Mouse (Mus musculus) brown adipose tissue, adult 24 weeks (tissue): ENCODE measurements around the gene Gpr155. TPM values are rescaled to one million over a fixed set of nuclear protein-coding genes. Genes with fewer than 3 reads are reported as not detected.

ENCODE experiments used
- H3K27ac ChIP-seq: fragments of 200-500 bp; replicated peaks from 2 replicates; pipeline ENCODE4 v1.5.1; 2012; ENCODE audit warnings: low read depth, mild to moderate bottlenecking, low read length
- H3K4me1 ChIP-seq: fragments of 200-500 bp; 2 replicates; pipeline ENCODE4 v1.6.1; 2012; ENCODE audit warnings: low read length, mixed read lengths; ENCODE audit not compliant: control insufficient read depth, insufficient read depth, insufficient read length
- H3K4me3 ChIP-seq: fragments of 200-500 bp; 2 replicates; pipeline ENCODE4 v1.5.1; 2012; ENCODE audit warnings: low read depth, mild to moderate bottlenecking, low read length, moderate library complexity; ENCODE audit not compliant: insufficient read depth
- polyA plus RNA-seq: library from polyadenylated mRNA; stranded (reverse); fragments of >200 nt; gene quantifications from 2 replicates; pipeline ENCODE4 v1.2.4, GENCODE M21; 2012; ENCODE audit not compliant: missing spikeins, insufficient read depth, insufficient read length

Gpr155 gene
- polyA plus RNA-seq, 1 experiment = 3.8 TPM

DNA sequence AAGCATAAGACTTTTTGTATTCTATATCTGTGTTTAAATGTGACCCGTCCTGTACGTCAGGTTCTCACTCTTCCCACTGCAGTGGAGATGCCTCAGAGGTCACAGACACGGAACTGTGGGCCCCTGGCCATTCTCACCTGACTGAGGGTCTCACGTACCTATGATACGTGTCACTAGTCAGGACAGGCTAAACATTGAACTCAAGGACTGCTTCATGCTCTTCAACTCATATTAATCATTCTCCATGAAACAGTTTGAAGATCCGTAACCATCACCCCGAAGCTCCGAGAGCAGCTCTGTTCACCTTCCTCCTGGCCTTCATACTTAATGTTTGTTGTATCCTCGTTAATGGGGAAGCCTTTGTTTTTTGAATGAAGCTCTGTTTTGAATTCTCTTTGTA is 68.9 kb downstream of the Gpr155 start:
- H3K4me3 ChIP-seq = no peak overlapping the region
- H3K4me1 ChIP-seq = no peaks in the 10 kb centered on the region
- H3K27ac ChIP-seq = no peak overlapping the region

DNA sequence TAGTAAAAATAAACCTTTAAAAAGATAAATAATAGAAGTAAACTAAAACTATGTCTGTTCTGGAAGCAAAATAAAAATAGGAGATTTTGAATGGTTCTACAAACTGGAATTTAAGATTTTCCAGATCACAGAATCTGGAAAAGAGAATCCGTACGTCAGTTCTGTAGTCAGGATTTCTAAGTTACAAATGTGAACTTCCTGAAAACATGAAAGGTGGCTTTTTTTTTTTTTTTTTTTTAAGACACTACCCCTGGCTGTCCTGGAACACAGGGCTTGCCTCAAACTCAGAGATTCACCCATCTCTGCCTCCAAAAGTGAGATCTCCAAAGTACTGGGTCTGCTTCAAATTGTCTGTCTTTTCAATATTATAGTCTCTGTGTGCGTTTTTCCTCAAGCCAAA is 72.1 kb downstream of the Gpr155 start:
- H3K27ac ChIP-seq = no peak overlapping the region
- no peak overlapping the region for H3K4me3 ChIP-seq
- H3K4me1 ChIP-seq = no peaks in the 10 kb centered on the region

DNA sequence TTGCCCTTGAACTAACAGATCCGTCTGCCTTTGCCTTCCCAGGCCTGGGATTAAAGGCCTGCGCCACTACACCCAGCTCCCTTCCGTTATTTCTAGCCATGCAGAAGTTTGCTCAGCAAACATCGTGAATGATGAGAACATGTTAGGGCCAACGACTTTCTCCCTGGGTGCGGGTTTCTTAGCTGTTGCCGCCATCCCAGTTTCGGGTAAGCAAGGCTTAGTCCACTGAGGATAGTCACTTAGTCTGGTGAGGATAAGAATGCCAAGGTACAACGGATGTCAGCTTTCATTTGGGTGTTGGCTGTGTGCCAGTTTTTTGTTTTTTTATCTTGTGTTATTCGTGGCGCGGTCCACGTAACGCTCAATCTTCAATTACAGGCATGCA is 73.3 kb downstream of the Gpr155 start:
- Histone ChIP-seq H3K27ac (peak overlapping the region; percentile 64), H3K4me1 (no peaks in the 10 kb centered on the region), H3K4me3 (peak overlapping the region; percentile 74)

DNA sequence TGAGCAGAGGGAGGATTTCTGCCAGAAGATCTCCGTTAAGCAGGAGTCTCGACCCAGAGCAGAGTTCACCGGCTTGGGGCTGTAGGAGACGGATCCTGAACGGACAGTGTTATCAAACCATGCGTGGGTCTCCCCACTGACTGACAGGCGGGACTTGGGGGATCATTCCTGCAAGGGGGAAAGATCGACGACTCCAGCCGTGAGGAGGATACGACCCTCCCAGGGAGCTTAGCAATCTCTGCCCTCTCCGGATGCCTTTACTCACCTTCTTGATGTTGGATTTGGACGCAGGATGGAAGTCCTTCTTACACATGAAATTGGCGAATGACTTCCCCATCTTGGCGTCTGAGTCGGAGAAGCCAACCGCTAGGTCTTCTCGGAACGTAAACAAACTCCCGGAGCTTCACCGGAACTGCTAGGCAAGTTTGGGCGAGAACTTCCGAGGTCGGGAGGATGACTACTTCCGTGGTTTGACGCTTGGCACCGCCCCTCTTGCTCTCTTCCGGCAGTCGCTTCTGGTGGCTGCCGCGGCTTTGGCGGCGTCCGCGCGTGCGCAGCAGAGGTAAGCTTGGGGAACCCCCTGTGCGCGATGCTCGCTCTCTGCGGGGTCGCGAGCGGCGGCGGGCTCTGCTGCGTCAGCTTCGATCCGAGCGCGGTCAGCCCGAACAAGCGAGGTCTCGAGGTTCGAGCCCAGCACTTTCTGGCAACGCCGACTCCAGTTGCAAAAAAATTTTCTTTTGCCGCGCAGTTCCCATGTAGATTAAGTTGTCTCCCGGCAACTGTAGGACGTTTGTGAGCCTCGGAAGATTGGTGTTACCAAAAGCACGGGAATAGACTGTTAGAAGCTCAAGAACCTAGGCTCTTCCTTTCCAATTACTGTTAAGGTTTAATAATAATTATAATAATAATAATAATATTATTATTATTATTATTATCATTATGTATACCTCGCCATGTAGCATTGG is 73.9 kb downstream of the Gpr155 start, which contains the start of the genes Scrn3 and Cir1:
Scrn3 (plus strand) TSS at position 450 of the 965 bp plus-strand sequence.
Cir1 (minus strand) TSS at position 550 of the 965 bp plus-strand sequence.
- peak within 1 kb of the TSS; percentile 74 for H3K4me3 ChIP-seq
- H3K27ac ChIP-seq = peak within 1 kb of the TSS; percentile 64
- H3K4me1 ChIP-seq = no peaks in the 10 kb centered on the region

- H3K27ac ChIP-seq = no peak overlapping the region
- no peak overlapping the region for H3K4me3 ChIP-seq
- no peaks in the 10 kb centered on the region for H3K4me1 ChIP-seq
These were observed 80.4 kb downstream of the Gpr155 start for GRCm38 (mm10) chr2:73306006-73306405.

GRCm38 (mm10) chr2:73304506-73304905 is 81.9 kb downstream of the Gpr155 start:
- Histone ChIP-seq H3K27ac (no peak overlapping the region), H3K4me3 (no peak overlapping the region), H3K4me1 (no peaks in the 10 kb centered on the region)

- no peak overlapping the region for H3K4me3 ChIP-seq
- no peaks in the 10 kb centered on the region for H3K4me1 ChIP-seq
- H3K27ac ChIP-seq = no peak overlapping the region
These were observed 83.7 kb downstream of the Gpr155 start for GRCm38 (mm10) chr2:73302722-73303121.

- Histone ChIP-seq H3K27ac (no peak overlapping the region), H3K4me3 (no peak overlapping the region), H3K4me1 (no peaks in the 10 kb centered on the region)
These were observed 84.4 kb downstream of the Gpr155 start for GRCm38 (mm10) chr2:73301979-73302378.

- no peak overlapping the region for H3K4me3 ChIP-seq
- no peaks in the 10 kb centered on the region for H3K4me1 ChIP-seq
- H3K27ac ChIP-seq = no peak overlapping the region
These were observed 87.5 kb downstream of the Gpr155 start for GRCm38 (mm10) chr2:73298841-73299240.

GRCm38 (mm10) chr2:73298154-73298553 is 88.2 kb downstream of the Gpr155 start:
- no peak overlapping the region for H3K27ac ChIP-seq
- H3K4me3 ChIP-seq = no peak overlapping the region
- no peaks in the 10 kb centered on the region for H3K4me1 ChIP-seq

- no peak overlapping the region for H3K4me3 ChIP-seq
These were observed 91.3 kb downstream of the Gpr155 start for GRCm38 (mm10) chr2:73295023-73295422.

More at GRCm38 (mm10) chr2:73295023-73295422, 91.3 kb downstream of the Gpr155 start:
- no peak overlapping the region for H3K27ac ChIP-seq
- H3K4me1 ChIP-seq = no peaks in the 10 kb centered on the region

Other genes with a start within 250 kb of the Gpr155 start
- 68.3 and 79.2 TPM in 2 replicates for gene Ola1, start 167.6 kb downstream of the Gpr155 start, polyA plus RNA-seq
- gene Sp9, start 114.6 kb downstream of the Gpr155 start, polyA plus RNA-seq = not detected in 2 replicates
- 30.1 and 32.1 TPM in 2 replicates for gene Scrn3, start 74.0 kb downstream of the Gpr155 start, polyA plus RNA-seq
- 9.6 and 13.2 TPM in 2 replicates for gene Cir1, start 73.9 kb downstream of the Gpr155 start, polyA plus RNA-seq
- gene Wipf1, start 143.2 kb upstream of the Gpr155 start, polyA plus RNA-seq = 7.1 and 8.0 TPM in 2 replicates
- not detected in 2 replicates for gene Chrna1, start 193.8 kb upstream of the Gpr155 start, polyA plus RNA-seq